ENCODE assay signal across 24 mouse cellular contexts in genomic region chr3:69559316-69559974, GRCm38 (mm10). TPM values are rescaled to one million over a fixed set of nuclear protein-coding genes. Genes with fewer than 3 reads are reported as not detected.
DNase-seq lines count a peak whose midpoint lies in the region; ATAC-seq lines count a peak whose summit lies in the region.
"Had no signal": no experiment of that assay in that cellular context is flagged by ENCODE, and none has a peak within 500 bp of the region (broad histone marks: within the 10 kb centered on the region; RNA-seq: fewer than 3 reads in every experiment).

No protein-coding gene starts in this region.

- 95% methylated on average over 6 of the region's 6 CpGs for WGBS in midbrain, embryonic 11.5 days
- WGBS in midbrain, embryonic 14.5 days, result 94% methylated on average over 6 of the region's 6 CpGs
- 83% methylated on average over 6 of the region's 6 CpGs for WGBS in neural tube, embryonic 15.5 days

- no peaks in the 10 kb centered on the region for H3K9me3 ChIP-seq in midbrain, embryonic 11.5 days (ENCODE audit: control insufficient read depth, low read length)
- H3K9me3 ChIP-seq in midbrain, embryonic 14.5 days (ENCODE audit: control insufficient read depth, low read length), result no peaks in the 10 kb centered on the region
- H3K9me3 ChIP-seq in neural tube, embryonic 15.5 days (replicated peaks), result no peaks in the 10 kb centered on the region
- H3K9me3 ChIP-seq: embryonic facial prominence, embryonic 15.5 days; forebrain, embryonic 12.5 days; G1E; heart, embryonic 12.5 days; hindbrain, embryonic 15.5 days; limb, embryonic 15.5 days; midbrain, embryonic 13.5 days had no signal

- H3K4me2 ChIP-seq in midbrain, embryonic 11.5 days, result no peak overlapping the region
- no peak overlapping the region for H3K4me2 ChIP-seq in midbrain, embryonic 14.5 days (ENCODE audit: low read length)
- H3K4me2 ChIP-seq in neural tube, embryonic 15.5 days, result no peak overlapping the region
- H3K4me2 ChIP-seq: embryonic facial prominence, embryonic 15.5 days; forebrain, embryonic 12.5 days; heart, embryonic 12.5 days; hindbrain, embryonic 15.5 days; limb, embryonic 15.5 days; midbrain, embryonic 13.5 days had no signal

- no peak overlapping the region for H3K4me3 ChIP-seq in midbrain, embryonic 11.5 days (ENCODE audit: low read depth, low read length)
- no peak overlapping the region for H3K4me3 ChIP-seq in midbrain, embryonic 14.5 days (replicated peaks; ENCODE audit: low read depth, low read length)
- no peak overlapping the region for H3K4me3 ChIP-seq in neural tube, embryonic 15.5 days (replicated peaks)
- H3K4me3 ChIP-seq: embryonic facial prominence, embryonic 15.5 days; forebrain, embryonic 12.5 days; heart, embryonic 12.5 days; hindbrain, embryonic 15.5 days; limb, embryonic 15.5 days; midbrain, embryonic 13.5 days; myocyte had no signal

- peak; percentile 48 to 77 for DNase-seq in adrenal gland, adult (ENCODE audit: inconsistent age in 2 of 2, low spot score in 1 of 2)
- no peak for DNase-seq in adrenal gland, adult 8-10 months
- DNase-seq in kidney, adult 9 months, result peak; percentile 51
- DNase-seq in kidney, adult 18-20 months, result no peak
- peak; percentile 12 for DNase-seq in midbrain, embryonic 11.5 days (ENCODE audit: low spot score, missing footprints)
- DNase-seq in midbrain, embryonic 14.5 days, result no peak
- DNase-seq in cerebellum, adult 8-10 months, result no peak
- DNase-seq: cerebellum, postnatal 14 days; embryo, embryonic 11 days; retina, postnatal 1 day; thymus, adult 2 months had no signal

- H3K36me3 ChIP-seq in midbrain, embryonic 11.5 days (ENCODE audit: control insufficient read depth, insufficient read depth, low read length), result no peaks in the 10 kb centered on the region
- no peaks in the 10 kb centered on the region for H3K36me3 ChIP-seq in midbrain, embryonic 14.5 days (ENCODE audit: control insufficient read depth, insufficient read depth, low read length)
- no peaks in the 10 kb centered on the region for H3K36me3 ChIP-seq in neural tube, embryonic 15.5 days
- H3K36me3 ChIP-seq: embryonic facial prominence, embryonic 15.5 days; forebrain, embryonic 12.5 days; heart, embryonic 12.5 days; hindbrain, embryonic 15.5 days; limb, embryonic 15.5 days; midbrain, embryonic 13.5 days had no signal

- no peaks in the 10 kb centered on the region for H3K27me3 ChIP-seq in midbrain, embryonic 11.5 days (ENCODE audit: control insufficient read depth, insufficient read depth, low read length)
- no peaks in the 10 kb centered on the region for H3K27me3 ChIP-seq in midbrain, embryonic 14.5 days (ENCODE audit: control insufficient read depth, insufficient read depth, low read length)
- no peaks in the 10 kb centered on the region for H3K27me3 ChIP-seq in neural tube, embryonic 15.5 days (replicated peaks)
- H3K27me3 ChIP-seq: embryonic facial prominence, embryonic 15.5 days; forebrain, embryonic 12.5 days; heart, embryonic 12.5 days; hindbrain, embryonic 15.5 days; limb, embryonic 15.5 days; midbrain, embryonic 13.5 days had no signal

- ATAC-seq in midbrain, embryonic 11.5 days (ENCODE audit: low FRiP score), result no peak
- ATAC-seq in midbrain, embryonic 14.5 days (ENCODE audit: low FRiP score, low TSS enrichment), result no peak
- ATAC-seq in neural tube, embryonic 15.5 days (ENCODE audit: low FRiP score), result no peak
- ATAC-seq: CD4-positive, CD25-positive, alpha-beta regulatory T cell, adult 4 months; intestine, postnatal 0 days; liver, postnatal 0 days; midbrain, embryonic 13.5 days had no signal

- H3K27ac ChIP-seq in midbrain, embryonic 11.5 days (ENCODE audit: low read depth, low read length), result no peak overlapping the region
- no peak overlapping the region for H3K27ac ChIP-seq in midbrain, embryonic 14.5 days (replicated peaks; ENCODE audit: low read depth, low read length)
- H3K27ac ChIP-seq in neural tube, embryonic 15.5 days (replicated peaks), result no peak overlapping the region
- H3K27ac ChIP-seq: embryonic facial prominence, embryonic 15.5 days; forebrain, embryonic 12.5 days; hindbrain, embryonic 15.5 days; limb, embryonic 15.5 days; midbrain, embryonic 13.5 days had no signal

- H3K9ac ChIP-seq in midbrain, embryonic 11.5 days (ENCODE audit: low read length), result no peak overlapping the region
- H3K9ac ChIP-seq in midbrain, embryonic 14.5 days (replicated peaks; ENCODE audit: low read length), result no peak overlapping the region
- H3K9ac ChIP-seq in neural tube, embryonic 15.5 days (replicated peaks), result no peak overlapping the region
- H3K9ac ChIP-seq: embryonic facial prominence, embryonic 15.5 days; forebrain, embryonic 12.5 days; heart, embryonic 12.5 days; hindbrain, embryonic 15.5 days; limb, embryonic 15.5 days; liver, postnatal 0 days; midbrain, embryonic 13.5 days had no signal

- H3K4me1 ChIP-seq in midbrain, embryonic 11.5 days (ENCODE audit: control insufficient read depth, insufficient read depth, low read length), result no peaks in the 10 kb centered on the region
- H3K4me1 ChIP-seq in midbrain, embryonic 14.5 days (ENCODE audit: control insufficient read depth, insufficient read depth, low read length), result no peaks in the 10 kb centered on the region
- peaks cover 6% of the 10 kb centered on the region; the same call in 1 of the 2 replicates for H3K4me1 ChIP-seq in neural tube, embryonic 15.5 days
- H3K4me1 ChIP-seq: midbrain, embryonic 13.5 days had no signal

RNA-seq across cellular contexts. Expression of gene B3galnt1, which starts 39.3 kb away (rescaled TPM):
- 10 to 100 TPM; 14.2 to 20.9 (median 14.5) TPM for total RNA-seq in adrenal gland, adult 8-10 months (2022)
- 44.4 and 45.9 TPM in 2 replicates for polyA plus RNA-seq in midbrain, embryonic 11.5 days (2014; fragmentation: Nextera tagmentation; extraction: Ambion mirVana)
- polyA plus RNA-seq in midbrain, embryonic 14.5 days (2014; fragmentation: Nextera tagmentation; extraction: Ambion mirVana), result 93.0 and 94.6 TPM in 2 replicates
- 98.6 and 111 TPM in 2 replicates for polyA plus RNA-seq in neural tube, embryonic 15.5 days (2015; fragmentation: Nextera tagmentation; extraction: Ambion mirVana)
- total RNA-seq: G1E; neutrophil, adult 5-6 weeks had no signal
- polyA plus RNA-seq: G1E had no signal

Comparison
In these comparisons a context has a peak if more than half of its experiments do, and no peak if none do; other contexts are left out.
1. DNase-seq: peak in adrenal gland, adult (2 of 2), kidney, adult 9 months (single experiment) and midbrain, embryonic 11.5 days (single experiment); none in adrenal gland, adult 8-10 months (single experiment), kidney, adult 18-20 months (single experiment), midbrain, embryonic 14.5 days (single experiment) and cerebellum, adult 8-10 months (single experiment).